Mouse (Mus musculus) G1E (cell line): ENCODE measurements around the gene Spon1.

Experiments
- CTCF ChIP-seq: IDR thresholded peaks from 2 replicates; pipeline ENCODE4 v1.5.1; 2012; ENCODE audit warnings: low read depth, low read length, inconsistent platforms, mixed read lengths
- GATA1 ChIP-seq: IDR thresholded peaks from 2 replicates; pipeline ENCODE4 v1.6.1; 2012; ENCODE audit warnings: borderline replicate concordance, low read length, inconsistent platforms, mixed read lengths
- GATA2 ChIP-seq: IDR thresholded peaks from 2 replicates; pipeline ENCODE4 v1.6.1; 2012; ENCODE audit warnings: low read depth, low read length, inconsistent platforms, borderline replicate concordance

GRCm38 (mm10) chr7:113910856-113911255 is 145.1 kb downstream of the Spon1 start:
- TF ChIP-seq CTCF, result no peak
- TF ChIP-seq GATA1, result no peak
- TF ChIP-seq GATA2, result no peak
